Mouse (Mus musculus) skeletal muscle tissue, adult 2 months (tissue): Measurements from ENCODE around the gene Slc7a5.

Experiments used
- DNase-seq: peaks from one replicate; pipeline ENCODE4 v3.0.0-alpha.2; 2012; ENCODE audit warnings: low read depth, low spot score

The Slc7a5 gene

DNA sequence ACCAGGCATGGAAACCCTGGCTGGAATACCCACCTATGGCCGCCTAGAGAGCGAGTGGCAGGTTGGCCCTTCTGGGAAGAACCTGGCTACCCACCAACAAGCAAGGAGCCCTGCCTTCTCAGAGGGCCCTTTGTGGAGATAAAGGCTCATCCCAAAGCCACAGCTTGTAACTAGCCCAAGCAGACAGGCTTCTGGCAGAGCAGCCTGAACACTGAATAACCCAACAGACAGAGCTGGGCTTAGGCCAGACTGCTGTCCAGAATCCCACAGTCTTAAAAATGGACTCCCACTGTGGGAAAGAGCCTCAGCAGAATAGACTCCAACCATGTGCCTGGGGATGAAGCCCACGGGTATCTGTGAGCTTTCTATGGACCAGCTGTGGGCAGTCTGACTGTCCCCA, 23.3 kb downstream of the Slc7a5 start:
- DNase-seq = no peak

DNA sequence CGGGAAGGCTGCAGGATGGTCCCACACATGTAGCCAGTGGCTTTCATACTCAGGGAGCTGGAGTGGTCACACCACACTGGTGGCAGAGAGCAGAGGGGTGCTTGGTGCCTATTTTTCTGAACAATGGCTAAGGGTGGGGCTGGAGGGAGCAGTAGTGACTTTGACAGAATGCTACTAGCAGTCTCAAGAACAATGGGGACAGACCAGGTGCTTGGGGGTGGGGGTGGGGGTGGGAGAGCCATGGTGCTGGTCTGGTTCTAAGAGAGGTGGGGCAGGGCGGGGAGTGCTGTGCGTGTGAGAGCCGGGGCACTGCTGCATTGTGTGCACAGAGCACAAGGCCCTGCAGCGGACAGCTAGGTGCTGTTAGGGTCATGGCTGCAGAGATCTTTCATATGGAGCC, 25.6 kb downstream of the Slc7a5 start:
- DNase-seq = no peak

DNA sequence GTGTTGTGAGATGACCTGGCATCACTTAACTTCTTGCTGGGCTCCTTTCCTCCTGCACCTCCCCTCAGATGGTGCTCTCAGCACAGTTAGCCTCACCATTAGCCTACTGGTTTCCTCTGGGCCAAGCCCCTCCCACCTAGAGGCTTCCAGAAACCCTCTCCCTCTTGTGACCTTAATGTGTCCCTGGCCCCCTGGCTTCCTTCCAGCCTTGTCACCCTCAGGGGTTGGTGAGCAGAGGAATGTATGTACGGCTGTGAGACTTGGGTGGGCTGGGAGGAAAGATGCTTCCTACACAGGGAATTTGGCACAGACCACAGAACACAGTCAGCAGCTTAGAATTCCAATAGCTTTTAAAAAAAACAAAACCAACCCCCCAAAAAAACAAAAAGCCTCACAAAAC, 26.7 kb downstream of the Slc7a5 start:
- no peak for DNase-seq

DNA sequence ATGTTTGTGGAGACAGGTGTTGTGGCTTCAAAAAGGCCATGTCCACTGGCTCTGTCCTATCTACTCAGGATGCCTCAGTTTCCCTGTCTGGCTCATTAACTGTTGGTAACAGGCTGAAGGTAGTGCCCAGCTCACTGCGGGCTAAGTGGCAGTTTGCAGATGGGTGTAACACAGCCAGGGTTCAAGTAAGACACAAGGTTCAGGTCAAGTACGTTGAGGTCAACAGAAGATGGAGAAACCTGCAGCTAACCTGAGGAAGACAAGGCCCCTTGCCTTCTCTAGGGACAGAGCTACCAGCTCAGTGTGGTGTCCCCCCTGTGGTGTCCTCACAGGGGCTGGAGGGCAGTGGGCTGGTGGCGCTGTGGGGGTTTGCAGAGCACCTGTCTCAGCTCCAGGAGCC, 27.8 kb downstream of the Slc7a5 start:
- no peak for DNase-seq

DNA sequence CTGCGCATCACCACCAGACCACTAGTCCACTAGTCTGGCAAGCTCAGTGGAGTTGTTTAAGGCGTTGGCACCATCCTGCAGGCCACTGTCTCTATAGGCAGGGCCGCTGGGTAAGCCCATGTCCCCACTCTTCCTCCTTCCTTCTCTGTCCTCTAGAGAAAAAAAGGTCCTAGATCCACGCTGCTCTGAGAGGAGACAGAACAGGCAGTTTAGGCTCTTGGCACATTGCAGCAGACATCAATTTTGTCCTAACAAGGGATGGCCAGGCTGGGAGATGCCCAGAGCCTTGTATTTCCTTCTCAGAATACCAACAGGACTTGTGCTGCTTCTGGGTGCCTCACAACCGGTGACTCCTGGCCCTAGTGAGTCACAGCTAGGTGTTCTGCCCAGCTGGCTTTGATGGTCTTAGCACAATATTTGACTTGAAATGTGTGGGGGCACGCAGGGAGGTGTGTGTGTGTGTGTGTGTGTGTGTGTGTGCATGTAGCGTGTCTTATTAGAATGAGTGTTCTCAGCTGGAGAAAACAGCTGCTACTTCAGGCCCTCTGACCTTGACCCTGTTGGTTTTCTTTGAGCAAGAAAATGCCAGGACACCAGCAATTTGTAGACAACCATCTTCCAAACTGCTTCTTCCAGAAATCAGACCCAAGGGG, 29.5 kb downstream of the Slc7a5 start:
- DNase-seq = no peak

DNA sequence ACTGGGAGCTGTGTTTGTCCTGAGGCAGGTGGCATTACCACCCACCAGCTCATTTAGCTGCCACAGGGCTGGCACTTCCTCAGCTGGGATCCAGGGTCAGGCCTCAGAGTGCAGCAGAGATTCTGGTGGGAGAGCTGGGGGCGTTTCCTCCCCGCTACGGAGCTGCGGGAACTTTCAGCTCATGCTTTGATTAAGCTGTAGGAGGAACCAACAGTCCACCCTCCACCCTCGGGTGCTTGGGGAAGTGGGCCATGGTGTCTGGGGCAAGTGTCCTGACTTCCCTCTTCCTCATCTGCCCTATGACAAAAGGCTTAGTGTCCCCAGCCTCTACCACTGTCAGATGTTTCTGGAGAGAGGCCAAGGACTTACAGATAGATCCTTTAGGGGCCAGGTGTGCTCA, 30.3 kb downstream of the Slc7a5 start:
- DNase-seq = no peak

DNA sequence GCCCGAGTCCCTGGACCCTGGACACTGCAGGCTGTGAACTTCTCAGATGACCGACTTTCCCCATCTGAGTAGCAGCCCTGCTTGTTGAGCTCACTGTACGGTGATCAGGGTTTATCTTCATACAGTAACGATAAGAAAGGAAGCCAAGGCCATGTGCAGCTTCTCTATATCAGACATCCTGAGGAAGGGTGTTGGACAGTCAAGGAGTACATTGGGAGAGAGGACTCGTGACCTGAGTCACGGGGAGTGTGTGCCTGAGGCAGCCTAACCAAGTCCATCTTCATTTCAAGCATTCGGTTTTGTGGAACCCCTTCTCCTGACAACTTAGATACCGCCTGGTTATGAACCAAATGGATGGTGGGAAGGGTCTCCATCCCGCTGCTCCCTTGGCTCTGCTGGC, 32.0 kb downstream of the Slc7a5 start:
- no peak for DNase-seq

DNA sequence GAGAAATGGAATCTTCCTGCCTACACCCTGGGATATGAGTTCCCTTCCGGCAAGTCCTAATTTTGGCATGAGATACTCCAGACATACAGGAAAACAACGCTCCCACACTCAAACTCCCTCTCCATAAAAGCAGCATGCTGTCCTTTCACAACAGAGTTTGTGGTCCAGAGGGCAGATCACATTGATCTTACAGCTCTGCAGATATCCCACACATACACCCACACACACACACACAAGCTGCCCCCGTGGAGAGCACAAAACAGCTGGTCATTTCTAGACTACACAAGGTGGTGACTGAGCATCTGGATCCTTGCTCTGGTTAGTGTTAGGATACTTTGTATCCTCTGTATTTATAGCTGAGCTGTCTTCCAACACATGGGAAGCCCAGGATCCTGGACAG, 32.4 kb downstream of the Slc7a5 start:
- no peak for DNase-seq

DNA sequence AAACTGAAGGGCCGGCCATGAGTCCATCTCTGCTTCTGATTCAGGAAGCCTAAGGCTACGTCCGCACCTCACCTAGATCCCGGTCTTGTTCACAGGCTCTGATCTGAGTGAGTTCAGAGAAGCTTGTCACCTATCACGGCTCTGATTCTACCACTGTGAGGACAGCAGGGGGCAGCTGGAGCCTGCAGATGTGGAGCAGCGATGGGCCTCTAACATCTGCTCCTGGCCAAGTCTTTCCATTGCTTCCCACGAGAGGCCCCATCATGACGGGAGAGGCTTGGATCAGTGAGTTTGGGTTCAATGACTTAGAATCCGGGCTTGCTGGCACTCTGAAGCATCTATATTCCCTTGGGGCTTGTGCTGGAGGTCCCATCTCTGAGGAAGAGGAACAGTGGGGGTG, 33.5 kb downstream of the Slc7a5 start:
- peak; percentile 56 for DNase-seq

DNA sequence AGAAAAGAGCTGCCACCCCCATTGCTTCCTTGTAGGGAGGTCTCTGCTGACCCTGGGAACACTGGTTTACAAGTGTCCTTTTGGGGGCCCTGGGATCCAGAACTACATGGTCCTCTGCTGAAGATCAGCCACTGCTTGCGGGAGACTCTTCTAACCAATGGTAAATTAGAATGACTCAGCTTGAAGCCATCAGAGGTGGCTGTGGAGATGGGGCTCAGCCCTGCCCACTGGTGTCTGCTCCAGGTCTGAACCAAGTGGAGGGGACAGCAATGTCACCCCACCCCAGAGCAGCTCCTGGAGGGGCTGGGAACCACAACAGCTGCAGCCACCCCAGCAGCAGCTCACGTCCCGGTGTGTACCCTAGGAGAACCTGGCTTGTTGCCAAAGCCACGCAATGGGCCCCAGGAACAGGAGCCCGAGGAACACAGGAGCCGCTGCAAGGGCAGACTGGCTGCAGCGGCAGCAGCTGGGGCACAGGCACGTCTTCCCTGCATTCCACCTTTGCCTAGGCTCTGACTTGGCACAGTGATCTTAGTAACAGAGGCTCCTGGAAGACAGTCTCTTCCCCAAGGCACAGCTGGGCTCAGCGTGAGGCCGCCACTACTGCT, 35.6 kb downstream of the Slc7a5 start:
- no peak for DNase-seq

DNA sequence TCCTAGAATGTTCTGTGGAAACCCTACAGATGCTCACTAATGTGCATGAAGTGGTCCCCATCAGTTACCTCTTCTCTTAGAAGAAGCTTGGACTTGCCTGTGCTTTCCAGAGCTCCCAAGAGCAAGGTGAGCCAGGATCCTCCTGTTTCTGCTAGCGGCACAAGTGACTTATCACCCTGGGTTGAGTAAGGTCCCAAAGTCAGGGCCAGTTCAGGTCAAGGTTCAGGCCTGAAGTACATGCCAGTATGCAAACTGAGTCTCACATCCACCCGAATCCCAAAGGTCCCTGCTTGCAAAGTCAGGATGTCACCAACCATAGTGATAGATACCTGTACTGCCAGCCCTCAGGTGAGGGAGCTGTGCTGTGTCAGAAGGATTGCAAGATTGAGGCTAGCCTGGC, 37.3 kb downstream of the Slc7a5 start:
- no peak for DNase-seq

DNA sequence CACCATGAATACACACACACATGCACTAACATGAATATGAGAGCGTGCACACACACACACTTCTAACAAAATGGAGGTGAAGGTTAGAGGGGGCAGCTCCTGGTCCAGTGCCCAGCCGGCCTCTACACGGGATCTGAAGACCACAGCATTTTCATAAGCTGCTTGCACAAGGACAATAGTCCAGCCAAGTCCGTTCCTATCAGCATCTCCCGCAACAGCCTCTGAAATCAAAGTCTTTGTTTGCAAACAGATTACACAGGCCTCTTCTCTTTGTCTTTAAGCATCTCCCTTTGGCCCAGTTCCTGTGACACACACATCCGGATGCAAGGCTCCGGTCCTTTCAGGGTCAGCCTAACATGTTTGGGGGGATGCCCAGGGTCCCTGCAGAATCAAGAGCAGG, 38.6 kb downstream of the Slc7a5 start:
- DNase-seq = no peak

DNA sequence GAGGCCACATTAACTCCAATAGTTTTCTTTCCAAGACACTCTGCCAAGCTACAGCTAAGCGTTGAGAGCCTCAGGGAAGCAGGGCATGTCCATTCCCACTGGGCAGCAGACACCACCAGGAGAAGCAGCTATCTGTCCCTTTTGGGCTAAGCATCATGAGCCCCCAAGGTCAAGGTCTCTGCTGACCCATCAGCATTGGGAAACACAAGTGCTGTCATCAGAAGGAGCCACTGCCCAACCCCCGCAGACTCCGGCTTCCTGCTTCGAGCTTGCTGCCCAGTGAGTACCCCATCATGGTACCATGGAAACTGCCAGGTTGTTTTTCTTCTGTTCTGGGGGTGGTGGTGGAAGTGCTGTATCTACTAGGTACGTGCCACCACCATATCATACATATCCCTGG, 39.3 kb downstream of the Slc7a5 start:
- no peak for DNase-seq

DNA sequence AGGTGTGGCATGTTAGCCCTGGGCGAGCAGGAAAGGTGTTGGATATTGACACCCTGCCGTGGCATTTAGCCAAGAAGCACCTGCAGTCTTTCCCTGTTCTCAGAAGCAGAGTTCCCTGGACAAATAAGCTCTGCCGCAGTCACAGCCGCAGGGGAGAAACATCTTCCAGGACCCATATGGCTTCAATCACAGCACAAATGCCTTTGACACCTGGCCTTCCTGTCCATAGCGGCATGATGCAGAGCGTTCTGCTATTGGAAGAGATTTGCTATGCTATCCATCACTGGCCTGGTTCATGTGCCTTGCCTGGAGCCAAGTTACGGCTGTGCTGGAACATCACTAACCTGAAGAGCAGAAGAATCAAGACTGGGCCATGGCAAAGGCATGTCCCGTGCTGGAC, 42.1 kb downstream of the Slc7a5 start:
- no peak for DNase-seq

DNA sequence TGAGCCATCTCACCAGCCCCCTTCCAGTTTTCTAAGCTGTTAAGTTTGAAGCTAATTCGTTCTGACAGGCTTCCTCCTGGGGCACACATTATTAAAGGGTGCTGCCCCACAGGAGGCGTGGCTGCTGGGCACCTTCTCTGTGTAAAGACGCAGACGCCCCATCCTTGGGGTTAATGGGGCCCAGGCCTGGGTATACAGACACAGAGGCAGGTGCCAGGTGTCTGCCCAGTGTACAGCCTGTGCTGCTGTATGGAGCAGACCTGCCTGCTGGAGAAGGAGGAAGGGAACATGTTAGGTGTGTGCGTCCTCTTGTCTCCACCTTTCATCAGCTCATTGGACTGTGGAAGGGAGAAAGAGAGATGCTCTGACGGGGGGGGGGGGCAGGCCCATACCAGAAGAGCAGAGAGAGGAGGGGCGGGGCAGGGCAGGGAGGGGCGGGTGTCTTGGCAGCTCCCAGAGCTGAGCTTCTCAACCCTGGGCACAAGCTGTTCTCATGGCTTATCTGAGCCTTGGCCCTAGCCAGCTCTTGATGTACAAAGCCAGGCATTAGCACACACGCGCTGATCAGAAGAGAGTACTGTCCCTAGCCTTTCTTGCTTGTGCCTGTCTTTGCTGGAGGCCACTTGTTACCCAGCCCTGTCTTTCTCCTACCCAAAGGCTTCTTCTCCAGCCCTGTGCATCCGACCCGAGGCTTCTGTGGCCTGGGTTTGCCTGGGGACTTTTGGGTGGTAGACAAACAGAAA, 45.5 kb downstream of the Slc7a5 start:
- DNase-seq = peak; percentile 42

DNA sequence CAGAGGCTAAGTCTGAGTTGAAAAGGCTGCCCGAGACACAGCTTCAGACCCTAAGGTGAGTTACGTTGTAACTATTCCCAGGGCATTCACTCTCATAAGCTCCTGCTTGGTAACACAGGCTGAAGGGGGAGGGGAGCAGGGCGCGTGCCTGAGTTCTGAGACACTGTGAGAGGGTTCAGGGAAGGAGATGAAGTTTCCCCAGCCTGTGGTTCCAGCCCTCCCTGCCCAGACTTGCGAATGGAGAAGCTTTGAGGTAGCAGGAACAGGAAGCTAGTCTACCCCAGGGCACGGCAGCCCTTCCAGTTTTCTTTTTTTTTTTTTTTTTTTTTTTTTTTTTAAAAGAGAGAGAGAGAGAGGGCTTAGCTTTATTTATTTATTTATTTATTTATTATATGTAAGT, 46.2 kb downstream of the Slc7a5 start:
- DNase-seq = no peak

DNA sequence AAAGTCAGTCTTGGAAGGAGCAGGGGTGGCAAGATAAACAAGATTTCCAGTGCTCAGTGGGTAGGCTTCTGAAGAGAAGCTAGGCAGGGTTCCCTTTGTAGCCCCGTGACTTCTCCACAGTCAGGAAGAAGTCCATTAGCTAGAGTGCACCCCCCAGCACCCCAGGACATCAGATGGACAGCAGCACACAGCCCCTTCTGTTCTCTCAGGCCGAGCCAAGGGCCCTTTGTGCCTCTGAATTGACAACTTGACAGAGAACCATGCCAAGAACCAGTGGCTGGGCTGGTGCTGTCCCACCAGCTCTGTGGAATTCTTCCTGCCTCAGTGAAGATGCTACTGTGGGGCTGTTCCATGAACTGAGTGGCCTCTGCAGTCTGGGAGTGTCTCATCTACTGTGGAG, 49.7 kb downstream of the Slc7a5 start:
- no peak for DNase-seq

DNA sequence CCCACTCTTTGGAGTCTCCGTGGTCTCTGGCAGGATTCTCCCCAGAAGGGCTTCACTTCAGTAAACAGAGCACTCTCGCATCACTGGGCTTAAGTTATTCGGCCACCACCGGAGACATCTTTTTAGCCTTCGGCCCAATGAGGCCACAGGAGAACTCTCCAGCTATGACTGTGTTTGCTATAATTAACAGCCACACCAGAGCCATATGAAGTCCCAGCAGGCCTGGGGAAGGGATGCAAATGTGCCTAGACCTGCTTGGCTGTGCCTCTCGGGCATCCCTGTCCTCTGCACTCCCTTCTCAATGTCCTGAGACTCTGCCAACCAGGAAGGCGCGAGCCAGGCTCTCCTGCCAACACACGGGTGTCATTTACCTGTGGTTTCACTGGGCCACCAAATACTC, 50.2 kb downstream of the Slc7a5 start:
- DNase-seq = peak; percentile 85

DNA sequence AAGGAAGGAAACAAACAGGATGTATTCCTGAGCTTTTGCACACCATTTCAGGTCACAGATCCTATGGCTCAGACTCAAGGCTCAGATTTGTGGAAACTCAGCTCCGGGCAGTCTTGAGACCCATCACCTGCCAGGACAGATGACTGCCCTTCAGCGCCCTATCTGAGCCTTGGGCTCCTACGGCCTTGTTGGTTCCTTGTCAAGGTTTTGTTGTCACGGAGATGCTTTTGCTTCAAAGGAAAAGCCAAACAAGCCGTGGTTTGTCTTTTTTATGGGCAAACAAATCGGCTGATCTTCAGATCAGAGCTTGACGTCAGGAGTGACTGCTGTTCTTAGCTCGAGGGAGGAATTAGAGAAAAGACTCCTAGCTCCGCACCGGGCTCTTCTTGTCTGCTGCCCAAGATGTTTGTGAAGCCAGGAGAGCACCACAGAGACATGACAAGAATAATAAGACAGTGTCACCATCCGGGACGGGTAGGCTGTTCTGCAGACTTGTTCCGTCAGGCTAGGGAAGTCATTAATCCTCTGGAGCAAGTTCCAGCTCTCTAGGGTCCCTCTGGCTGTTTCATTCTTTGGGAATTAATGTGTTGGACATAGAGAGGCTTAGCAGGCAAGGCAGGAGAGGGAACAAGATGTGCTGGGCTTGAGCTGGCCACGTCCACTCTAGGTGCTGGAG, 51.3 kb downstream of the Slc7a5 start:
- no peak for DNase-seq

DNA sequence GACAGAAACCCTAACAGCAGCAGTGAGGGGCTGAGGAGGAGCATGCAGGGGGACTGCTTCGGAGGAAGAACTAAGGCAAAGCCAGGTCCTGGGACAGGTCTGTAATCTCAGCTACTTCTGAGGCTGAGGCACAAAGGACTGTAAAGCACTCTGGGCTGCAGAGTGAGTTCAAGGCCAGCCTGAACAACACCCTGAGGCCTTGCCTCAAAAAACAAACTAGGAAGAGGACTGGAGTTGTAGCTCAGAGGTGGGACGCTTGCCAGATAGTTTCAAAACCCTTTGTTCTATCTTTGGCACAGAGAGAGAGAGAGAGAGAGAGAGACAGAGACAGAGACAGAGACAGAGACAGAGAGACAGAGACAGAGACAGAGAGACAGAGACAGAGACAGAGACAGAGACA, 53.9 kb downstream of the Slc7a5 start:
- no peak for DNase-seq

DNA sequence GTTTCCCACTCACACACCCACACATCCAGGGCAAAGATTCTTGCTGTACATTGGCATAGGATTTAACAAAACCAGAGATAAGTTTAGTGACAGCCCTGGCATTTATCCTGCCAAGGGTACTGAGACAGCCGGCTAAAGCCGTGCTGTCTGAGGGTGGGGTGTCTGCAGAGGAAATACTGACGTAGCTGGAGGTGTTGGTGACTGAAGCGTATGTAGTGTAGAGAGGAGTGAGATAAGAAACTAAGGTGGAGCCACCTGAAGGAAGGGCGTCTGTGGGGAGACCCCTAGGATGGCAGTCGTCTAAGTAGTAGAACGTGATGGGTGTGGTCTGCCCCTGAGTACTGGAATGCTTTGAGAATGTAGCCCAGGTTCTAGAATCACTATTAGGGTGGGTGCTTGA, 55.0 kb downstream of the Slc7a5 start:
- DNase-seq = no peak

DNA sequence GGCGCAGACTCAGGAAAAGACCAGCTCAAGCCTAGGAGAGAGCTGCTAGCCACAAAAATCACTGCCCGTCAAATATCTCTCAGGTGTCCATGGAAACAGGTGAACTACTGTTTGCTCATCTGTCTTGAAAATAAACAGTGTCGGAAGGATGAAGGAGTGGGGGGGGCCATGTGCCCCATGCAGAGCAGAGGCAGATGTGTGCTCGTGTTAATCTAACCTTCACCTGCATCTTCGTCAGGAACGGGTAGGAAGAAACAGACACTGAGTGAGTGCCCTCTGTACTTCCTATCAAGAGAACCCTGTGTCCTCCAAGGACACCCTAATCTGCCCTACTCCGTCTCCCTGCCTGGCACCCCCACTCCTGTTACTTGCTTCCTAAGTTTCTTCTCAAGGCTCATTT, 55.8 kb downstream of the Slc7a5 start:
- DNase-seq = no peak
